Mouse (Mus musculus) testis, postnatal 10 days (tissue): ENCODE data around the gene Fas.

Source experiments
- DNase-seq: peaks from one replicate; pipeline ENCODE4 v3.0.0; 2021; ENCODE audit warnings: low spot score

Gene Fas

DNA sequence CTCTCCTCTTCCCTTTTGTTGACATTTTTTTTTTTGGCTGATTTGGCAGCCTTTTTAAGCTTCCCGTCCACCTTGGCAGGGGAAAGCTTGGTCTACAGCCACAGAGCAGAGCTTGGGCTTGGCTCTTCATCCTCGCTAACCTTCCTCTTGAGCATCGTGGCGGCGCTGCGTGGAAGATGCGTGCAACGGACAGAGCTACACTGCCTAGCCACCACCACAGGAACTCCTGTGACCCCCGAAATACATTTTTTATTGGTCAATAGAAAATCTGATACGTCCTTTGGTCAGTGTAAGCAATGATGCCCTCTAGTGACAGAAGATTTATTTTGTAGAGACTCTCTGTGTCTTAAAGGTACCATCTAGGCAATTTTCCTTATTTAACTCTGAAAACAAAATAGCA is 6.1 kb upstream of the Fas start:
- DNase-seq = no peak

DNA sequence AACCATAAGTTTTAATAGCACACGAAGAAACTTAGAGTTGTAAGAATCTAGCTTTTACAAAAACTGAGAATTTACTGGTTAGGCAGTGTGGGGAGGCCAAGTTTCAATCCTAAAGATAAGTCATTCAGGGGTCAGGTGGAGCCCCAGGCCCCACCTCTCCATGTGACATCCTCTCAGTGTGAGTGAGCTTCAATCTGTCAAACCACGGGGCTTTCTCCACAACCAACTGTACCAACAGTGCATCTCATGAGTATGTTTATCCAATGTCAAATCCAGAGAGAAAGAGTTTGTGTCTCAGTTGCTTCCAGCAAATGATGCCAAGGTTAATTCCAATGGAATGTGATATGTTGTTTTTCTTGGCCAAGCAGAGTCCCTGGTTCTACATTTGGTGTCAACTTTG is 5.6 kb upstream of the Fas start:
- no peak for DNase-seq

GRCm38 (mm10) chr19:34287221-34287620 is 3.2 kb upstream of the Fas start:
- DNase-seq = no peak

- DNase-seq = no peak
Observed at GRCm38 (mm10) chr19:34287656-34288415, 2.6 kb upstream of the Fas start.

DNA sequence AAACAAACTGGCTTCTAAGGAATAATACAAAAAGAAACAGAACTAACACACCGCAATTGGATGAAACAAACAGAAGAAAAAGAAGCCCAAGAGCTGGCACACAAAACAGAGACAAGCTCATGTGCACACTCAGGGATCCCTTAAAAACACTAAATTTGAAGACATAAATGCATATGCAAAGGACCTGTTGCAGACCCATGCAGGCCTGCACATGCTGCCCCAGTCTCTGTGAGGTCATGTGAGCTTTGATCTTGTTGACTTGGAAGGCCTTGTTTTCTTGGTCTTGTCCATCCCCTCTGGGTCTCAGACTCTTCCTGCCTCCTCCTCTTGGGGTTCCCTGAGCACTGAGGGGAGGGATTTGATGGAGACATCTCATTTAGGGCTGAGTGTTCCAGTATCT is 1.8 kb upstream of the Fas start:
- no peak for DNase-seq

DNA sequence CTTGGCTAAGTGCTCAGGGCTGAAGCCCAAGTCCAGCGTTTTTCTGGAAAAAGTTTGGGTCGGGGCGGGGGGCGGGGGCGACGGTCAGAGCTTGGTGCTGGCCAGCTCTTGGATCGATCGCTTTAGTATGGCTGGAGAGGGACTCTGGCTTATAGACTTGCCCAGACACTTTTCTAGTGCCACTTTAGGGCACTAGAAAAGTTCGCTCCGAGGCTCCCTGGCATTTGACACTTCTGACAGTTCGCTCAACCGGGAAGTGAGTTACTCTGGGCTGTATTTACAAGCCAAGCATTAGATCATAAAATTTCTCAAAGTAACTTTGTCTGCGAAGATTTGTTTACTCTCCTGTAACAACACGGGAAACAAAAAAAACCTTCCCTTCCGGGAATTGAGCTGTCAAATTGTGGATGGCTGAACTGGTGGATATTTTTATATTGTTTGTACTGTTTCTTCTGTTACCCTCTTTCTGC is 441 bp downstream of the Fas start:
- DNase-seq = no peak

- DNase-seq = no peak
Observed at GRCm38 (mm10) chr19:34291379-34291778, 913 bp downstream of the Fas start.

- no peak for DNase-seq
Observed at GRCm38 (mm10) chr19:34291956-34292355, 1.5 kb downstream of the Fas start.

- DNase-seq = no peak
Observed at GRCm38 (mm10) chr19:34292701-34293100, 2.2 kb downstream of the Fas start.

- DNase-seq = no peak
Observed at GRCm38 (mm10) chr19:34293376-34293947, 3.0 kb downstream of the Fas start.

GRCm38 (mm10) chr19:34295442-34295841 is 5.0 kb downstream of the Fas start:
- no peak for DNase-seq

DNA sequence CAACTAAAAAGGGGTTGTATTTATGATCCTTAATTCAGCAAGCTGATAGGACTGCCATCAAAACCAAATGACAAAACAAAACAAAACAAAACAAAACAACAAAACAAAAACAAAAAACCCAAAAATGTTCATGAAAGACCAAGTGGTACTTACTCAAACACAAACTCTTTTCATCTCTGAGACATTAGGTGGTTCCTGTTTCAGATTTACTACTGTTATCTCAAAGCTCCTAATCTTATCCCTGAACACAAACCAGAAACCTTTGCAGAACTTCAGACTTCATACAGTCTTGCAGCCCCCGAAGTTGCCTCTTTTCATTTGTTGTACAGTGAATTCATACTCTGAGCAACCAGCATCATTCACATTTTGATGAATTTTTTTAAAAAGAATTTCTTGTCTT is 8.1 kb downstream of the Fas start:
- no peak for DNase-seq

DNA sequence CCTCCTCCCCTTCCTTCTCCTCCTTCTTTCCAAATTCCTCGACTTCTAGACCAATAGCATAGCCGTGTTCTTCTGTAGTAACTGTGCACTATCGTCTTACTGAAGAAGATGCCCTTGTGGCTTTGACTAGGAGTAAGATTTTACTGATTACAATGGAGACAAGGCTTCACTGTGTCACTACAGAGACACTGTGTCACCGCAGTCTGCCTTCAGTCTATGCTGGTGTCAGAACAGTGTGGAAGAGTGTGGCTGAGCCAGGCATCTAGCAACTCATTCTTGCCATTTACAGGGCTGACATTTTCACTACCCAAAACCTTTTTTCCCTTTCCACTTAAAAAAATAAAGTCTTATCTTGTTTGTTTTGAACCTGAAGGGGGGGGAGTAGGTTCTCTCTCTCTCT is 8.8 kb downstream of the Fas start:
- DNase-seq = no peak

- DNase-seq = no peak
Observed at GRCm38 (mm10) chr19:34300430-34300829, 10.0 kb downstream of the Fas start.

GRCm38 (mm10) chr19:34304917-34305316 is 14.5 kb downstream of the Fas start:
- DNase-seq = no peak

DNA sequence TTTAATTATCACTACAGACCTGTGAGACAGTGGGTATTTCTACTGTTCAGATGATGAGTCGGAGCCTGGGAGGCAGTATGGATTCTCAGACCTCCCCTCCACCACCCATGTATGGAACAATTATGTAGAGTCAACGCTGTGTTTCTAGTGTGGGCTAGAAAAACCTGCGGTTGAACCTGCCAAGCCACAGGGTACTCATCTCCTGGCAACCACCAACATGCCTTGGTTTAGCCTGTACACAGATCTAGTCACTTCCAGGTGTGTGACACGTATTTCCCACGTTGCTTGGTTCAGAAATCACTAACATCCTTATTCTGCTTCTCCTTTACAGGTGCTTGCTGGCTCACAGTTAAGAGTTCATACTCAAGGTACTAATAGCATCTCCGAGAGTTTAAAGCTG is 16.3 kb downstream of the Fas start:
- no peak for DNase-seq

- DNase-seq = no peak
Observed at GRCm38 (mm10) chr19:34312151-34312728, 21.8 kb downstream of the Fas start.

DNA sequence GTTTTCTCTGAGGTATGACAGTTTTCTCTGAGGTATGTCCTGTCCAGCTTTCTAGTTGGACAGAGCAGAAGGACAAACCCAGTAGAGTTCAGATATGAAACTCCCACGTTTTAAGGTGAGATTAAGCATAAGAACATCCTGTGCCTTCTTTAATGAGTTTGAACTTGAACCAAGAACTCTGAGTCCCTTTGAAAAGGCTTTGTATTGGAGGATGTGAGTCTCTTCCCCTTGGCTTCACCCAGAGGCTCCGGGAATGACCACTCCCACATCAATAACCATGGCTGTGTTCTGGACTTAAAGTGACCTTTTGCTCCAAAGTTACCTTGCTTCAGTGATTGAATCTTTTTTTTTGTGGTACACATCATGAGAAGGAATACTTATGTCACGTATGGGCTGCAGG is 37.6 kb downstream of the Fas start:
- no peak for DNase-seq

- peak; percentile 84 for DNase-seq
Observed at GRCm38 (mm10) chr19:34334300-34334699, 43.8 kb downstream of the Fas start.

- DNase-seq = no peak
Observed at GRCm38 (mm10) chr19:34344702-34345101, 54.2 kb downstream of the Fas start.

DNA sequence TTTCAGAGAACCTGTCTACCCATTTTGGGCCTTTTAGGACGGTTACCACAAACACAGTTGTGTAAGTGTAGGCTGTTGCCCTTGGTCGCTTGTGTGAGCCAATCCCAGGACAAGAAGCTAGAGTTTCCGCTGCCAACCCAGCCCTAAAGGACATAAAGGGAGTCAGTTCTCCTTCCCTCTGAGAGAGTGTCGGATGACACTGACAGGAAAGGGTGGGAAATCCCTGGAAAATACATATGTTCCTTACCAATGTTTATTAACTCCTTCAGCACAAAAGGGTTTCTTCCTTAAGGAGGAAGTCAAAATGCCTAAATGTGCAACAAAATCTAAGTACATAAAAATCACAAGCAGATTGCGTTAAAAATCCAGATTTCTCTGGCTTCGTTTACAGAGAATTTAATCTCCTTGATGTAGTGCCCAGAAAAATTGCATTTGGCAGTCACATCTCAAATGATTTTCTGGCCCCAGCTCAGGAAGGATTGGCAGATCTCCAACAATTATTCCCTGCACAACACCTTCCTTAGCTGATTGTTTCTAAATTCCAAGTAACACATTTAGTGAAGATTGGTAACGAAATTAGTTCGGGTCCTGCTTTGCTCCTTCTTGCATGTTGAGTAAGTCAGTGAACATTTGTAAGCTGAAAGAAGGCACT is 55.3 kb downstream of the Fas start:
- no peak for DNase-seq

DNA sequence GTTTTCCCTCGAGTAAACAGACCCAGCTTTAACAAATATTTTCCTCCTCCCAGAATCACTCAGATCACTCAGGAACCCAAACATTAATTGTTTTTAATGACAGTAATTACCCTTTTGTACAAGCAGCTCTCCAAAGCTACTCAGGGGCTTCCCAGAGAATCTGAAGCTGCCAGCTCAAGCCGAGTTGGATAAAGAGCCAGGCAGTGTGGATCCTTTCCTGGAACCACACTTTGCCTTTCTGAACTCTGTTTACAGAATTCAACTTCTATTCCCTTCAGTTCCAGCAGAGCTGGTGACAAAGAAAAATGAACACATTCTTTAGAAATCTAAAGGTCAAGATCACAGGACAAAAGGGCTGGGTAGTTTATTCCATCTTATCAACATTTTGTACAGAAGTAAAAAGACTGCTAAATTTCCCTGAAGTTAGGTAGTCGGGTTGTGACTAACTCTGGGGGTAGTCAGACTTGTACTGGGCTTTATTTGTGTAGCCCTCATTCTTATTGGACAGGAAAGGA is 62.9 kb downstream of the Fas start:
- DNase-seq = no peak

DNA sequence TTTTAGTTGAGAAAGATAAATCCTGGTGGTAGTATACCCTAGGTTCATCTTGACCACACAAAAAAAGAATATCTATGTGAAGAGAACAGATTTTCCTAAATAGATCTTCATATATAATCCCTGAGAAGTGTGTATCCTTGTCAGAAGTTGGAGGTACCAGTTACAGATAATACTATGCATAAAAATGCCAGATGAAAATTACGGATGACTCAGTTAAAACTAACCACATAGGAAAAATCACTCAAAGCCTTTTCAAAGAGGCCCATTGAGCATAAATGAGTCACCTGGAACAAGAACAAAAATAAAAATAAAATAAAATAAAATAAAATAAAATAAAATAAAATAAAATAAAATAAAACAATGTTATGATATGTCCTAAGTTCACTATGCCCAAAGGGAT is 72.2 kb downstream of the Fas start:
- DNase-seq = no peak
